Mouse (Mus musculus) cerebral cortex, adult 2 months (tissue): ENCODE results near the gene Gsx2.

Experiments used
- WGBS: fragments of 180-500 bp; shearing (Covaris S2); methylation state at CpG from one replicate; pipeline ENCODE4 v1.1.7; 2018; 5-methylcytosine and 5-hydroxymethylcytosine counted together

Gene Gsx2

DNA sequence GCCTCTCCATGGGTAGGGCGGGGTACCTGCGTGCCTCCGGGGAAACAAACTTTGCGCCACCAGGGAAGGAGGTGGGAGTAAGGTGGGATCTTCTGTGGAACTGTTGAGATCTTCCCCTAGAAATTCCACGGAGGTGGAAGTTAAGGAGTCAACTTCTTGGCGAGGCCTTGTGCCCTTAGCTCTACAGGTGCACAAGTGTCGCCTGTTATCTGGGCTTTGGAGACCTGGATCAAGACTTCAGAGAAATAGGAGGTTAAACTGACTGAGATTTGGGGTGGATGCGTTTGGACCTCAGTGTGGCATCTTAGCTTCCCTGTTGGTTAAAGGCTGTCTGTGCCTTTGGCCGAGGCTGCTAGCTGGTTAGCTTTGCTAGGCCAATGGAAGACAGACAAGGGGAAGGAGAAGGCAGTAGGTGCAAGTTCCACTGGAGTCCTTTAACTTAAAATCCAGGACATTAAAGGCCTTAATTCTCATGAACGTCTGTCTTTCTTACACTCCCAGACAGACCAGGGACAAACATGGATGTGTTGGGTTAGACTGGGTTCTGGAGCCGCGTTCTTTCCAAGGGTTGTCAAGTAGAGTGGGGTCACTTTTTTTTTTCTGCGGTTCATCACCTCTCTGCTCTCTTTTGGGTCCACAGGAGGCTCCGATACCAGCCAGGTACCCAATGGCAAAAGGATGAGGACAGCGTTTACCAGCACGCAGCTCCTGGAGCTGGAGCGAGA is 1.1 kb downstream of the Gsx2 start:
- 4% methylated on average over 17 of the region's 17 CpGs for WGBS

GRCm38 (mm10) chr5:75077051-75077380 is 1.6 kb downstream of the Gsx2 start:
- 4% methylated on average over 19 of the region's 19 CpGs for WGBS

DNA sequence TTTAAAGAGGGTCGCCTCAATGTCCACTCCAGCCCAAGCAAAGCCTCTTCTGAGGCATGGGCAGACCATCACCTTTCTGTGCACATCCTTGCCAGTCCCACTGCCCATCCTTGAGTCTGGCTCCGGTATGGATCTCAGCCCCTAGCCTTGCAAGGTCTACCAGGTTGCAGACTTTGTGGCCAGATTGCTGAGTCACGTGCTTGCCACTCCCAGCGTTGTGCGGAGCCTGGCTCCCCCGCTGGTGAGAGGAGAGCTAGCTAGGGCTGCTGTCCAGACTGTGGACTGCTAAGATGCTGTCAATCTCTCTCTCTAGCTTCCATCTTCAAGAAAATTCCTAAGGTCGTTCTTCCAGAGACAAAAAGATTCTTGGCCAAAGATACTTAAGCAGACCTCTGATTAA is 4.2 kb downstream of the Gsx2 start:
- 15% methylated on average over 7 of the region's 7 CpGs for WGBS

- 27% methylated on average over 6 of the region's 6 CpGs for WGBS
These were observed 7.0 kb downstream of the Gsx2 start for GRCm38 (mm10) chr5:75082439-75082838.

DNA sequence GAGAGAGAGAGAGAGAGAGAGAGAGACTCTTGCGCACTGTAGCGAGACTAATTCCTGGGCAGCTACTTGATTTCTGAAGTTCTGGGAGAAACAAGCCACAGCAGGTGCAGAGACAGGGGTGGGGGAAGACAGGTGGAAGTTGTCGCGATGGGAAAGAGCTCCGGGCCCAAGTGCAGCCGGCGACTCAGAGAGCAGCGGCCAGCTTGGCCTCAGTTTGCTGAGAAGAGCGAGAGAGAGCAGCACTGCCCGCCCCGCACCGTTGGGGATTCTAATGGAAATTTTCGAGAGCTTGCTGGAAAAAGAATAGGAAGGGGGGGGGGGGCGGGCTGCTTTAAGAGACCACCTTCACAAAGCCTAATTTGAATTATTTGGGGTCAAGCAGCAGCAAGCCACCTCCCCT is 7.7 kb downstream of the Gsx2 start:
- 8% methylated on average over 14 of the region's 14 CpGs for WGBS

GRCm38 (mm10) chr5:75083591-75084392 is 8.4 kb downstream of the Gsx2 start:
- WGBS, result 13% methylated on average over 27 of the region's 27 CpGs

DNA sequence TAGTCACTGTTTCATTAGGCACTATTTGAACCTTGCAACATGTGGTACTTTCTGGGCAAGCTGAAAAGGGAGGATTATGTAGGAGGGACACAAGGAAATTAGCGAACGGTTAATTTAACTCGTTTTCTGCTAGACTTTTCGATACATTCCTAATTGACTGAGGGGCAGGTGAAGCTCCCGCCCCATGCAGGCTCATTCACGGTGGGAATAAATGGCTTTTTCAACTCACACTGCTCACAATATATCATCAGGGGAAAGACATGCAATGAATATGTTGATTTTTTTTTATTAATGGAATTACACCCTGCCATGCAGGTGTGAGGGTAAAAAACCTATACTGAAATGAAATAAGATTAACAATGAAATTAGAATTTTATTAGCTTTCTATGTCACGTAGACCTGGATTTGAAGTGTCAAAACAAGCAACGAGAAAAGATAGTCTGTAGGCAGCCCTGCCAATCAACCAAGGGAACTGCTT is 9.0 kb downstream of the Gsx2 start:
- WGBS, result 10% methylated on average over 8 of the region's 8 CpGs

DNA sequence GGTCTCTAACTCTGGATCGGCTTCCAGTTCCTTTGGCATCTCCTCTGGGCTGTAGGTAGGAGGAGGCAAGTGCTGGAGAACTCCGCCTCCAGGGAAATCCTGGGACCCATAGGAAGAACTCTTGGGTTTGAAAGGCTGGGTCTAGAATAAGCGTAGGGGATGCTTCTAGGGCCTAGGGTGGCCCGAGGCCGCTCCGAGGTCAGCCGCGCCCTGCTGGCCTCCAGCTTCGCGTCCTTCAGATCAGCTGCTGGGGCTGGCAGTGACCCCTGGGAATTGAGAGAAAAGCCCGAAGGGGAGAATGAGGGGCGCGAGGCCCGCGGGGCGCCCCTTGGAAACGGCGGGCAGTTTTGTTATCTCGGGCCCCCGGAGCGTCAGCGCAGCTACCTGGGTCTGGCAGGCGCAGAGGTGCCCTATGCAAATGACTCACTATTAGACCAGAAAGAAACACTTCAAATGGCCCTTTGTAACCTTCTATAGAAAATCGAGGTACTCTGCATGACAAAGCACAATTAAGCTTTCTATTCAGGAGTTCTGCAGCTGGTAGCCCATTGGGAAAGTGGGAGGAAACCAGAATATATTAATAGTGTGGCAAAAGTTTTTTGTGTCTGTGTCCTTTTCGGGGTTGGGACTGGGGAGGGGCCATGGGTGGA is 9.6 kb downstream of the Gsx2 start:
- 10% methylated on average over 25 of the region's 25 CpGs for WGBS

DNA sequence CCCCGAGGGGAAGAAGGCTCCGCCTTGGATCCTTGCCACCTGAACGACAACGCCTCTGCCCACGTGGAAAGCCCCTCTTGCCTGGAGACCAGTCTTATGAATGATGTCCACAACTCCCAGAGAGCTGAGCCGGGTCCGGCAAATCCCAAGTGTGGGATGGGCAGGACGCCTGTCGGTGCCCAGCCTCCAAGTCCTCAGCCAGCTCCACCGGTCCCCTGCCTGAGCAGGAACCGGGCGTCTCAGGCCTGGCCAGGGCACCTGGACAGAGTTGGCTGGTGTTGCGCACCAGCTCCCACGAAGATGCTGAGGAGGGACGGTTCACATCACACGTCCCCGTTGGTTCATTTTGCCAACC is 10.1 kb downstream of the Gsx2 start:
- WGBS, result 12% methylated on average over 17 of the region's 17 CpGs

DNA sequence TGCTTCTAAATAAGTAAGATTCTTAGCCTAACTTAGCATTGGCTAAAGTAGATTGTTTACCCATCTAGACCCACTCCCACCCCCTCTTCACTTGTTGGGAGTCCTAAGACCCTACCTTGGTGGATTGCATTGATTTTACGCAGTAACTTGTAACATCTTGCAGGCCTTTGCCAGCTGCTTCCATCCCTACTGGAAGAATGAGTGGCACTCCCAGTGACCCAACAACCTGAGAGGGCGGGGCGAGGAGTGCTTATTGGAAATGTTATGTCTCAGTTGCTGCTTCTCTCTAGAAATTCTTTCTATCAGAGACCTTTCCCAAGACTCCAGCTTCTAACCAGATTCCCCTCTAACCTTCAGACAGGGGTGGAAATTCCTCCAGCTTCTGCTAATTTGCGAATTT is 10.5 kb downstream of the Gsx2 start:
- 49% methylated on average over 4 of the region's 4 CpGs for WGBS

DNA sequence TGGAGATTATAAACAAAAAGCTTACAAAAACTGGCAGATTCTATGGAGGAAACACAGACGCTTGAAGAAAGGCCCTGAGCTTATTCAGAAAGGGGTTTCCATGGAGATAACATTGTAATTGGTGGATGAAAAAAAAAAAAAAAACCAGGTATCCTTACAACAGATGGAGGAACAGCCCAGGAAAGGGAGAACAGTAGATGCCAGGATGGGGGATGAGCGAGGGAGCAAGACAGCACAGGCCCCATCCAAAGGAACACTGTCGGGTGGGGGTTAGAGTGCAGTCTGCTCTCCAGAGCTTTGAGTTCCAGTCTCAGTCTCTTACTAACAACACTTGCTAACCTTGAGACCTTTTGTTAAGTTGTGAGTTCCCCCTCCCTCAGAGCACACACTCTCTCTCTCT is 31.1 kb downstream of the Gsx2 start:
- 70% methylated on average over 3 of the region's 3 CpGs for WGBS

DNA sequence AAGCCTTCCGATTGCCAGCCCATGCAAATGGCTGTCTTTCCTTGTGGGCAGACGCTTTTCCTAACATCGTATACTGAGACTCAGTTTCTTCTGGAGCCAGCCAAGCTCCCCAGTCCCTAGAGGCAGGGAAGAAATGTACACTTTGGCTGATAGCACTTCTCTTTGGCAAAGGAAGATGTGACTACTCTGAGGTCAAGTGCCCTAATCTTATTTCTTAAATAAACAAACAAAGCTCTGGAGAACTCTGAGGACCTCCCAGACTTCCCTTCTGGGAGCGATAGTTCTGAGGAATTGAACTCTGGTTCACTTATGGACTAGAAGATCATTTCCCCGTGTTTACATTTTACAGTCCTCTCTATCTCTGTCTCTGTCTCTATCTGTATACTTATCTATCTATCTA is 34.0 kb downstream of the Gsx2 start:
- WGBS, result 73% methylated on average over 5 of the region's 5 CpGs

- 70% methylated on average over 5 of the region's 5 CpGs for WGBS
These were observed 36.4 kb downstream of the Gsx2 start for GRCm38 (mm10) chr5:75111781-75112180.

GRCm38 (mm10) chr5:75118840-75119239 is 43.4 kb downstream of the Gsx2 start:
- 74% methylated on average over 7 of the region's 7 CpGs for WGBS

DNA sequence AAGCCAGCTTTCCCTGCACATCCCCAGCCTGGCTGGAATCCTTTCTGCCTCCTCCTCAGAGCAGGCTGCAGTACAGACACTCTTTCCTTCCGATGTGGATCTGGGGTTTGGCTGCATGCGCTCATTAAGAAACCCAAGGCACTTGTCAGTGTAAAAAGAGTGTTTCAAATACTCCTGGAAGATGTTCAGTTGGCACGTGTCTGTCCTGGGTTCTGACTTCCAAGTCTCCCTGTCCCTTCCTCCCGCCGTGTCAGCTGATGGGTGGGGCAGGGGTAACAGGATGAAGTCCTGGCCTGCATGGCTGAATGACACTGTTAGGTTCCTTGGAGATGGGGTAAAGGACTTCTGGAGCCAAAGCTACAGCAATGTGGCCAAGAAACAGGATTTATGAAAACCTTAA is 46.2 kb downstream of the Gsx2 start:
- 34% methylated on average over 5 of the region's 5 CpGs for WGBS
